Mouse (Mus musculus) hindbrain, embryonic 13.5 days (tissue): ENCODE results near the gene Trim66. TPM values are rescaled to one million over a fixed set of nuclear protein-coding genes. Genes with fewer than 3 reads are reported as not detected.

Experiments
- ATAC-seq: fragments of 200-750 bp; cut with Nextera tagmentation; 2 replicates; pipeline ENCODE4 v1.8.0; 2017; ENCODE audit warnings: moderate TSS enrichment; ENCODE audit not compliant: low FRiP score
- H3K27ac ChIP-seq: fragments of 300-500 bp; sonication (generic); 2 replicates; pipeline ENCODE4 v1.5.1; 2015; ENCODE audit warnings: inconsistent platforms, mild to moderate bottlenecking, moderate library complexity
- H3K27me3 ChIP-seq: fragments of 300-500 bp; sonication (generic); 2 replicates; pipeline ENCODE4 v1.6.1; 2015; ENCODE audit warnings: mild to moderate bottlenecking, inconsistent platforms
- H3K36me3 ChIP-seq: fragments of 300-500 bp; sonication (generic); 2 replicates; pipeline ENCODE4 v1.6.1; 2015; ENCODE audit warnings: mild to moderate bottlenecking, inconsistent platforms
- H3K4me1 ChIP-seq: fragments of 300-500 bp; sonication (generic); replicated peaks from 2 replicates; pipeline ENCODE4 v1.6.1; 2015; ENCODE audit warnings: inconsistent platforms
- H3K4me2 ChIP-seq: fragments of 300-500 bp; sonication (generic); 2 replicates; pipeline ENCODE4 v1.6.1; 2015; ENCODE audit warnings: inconsistent platforms, mild to moderate bottlenecking, moderate library complexity
- H3K4me3 ChIP-seq: fragments of 300-500 bp; sonication (generic); 2 replicates; pipeline ENCODE4 v1.5.1; 2015; ENCODE audit warnings: mild to moderate bottlenecking, inconsistent platforms
- H3K9ac ChIP-seq: fragments of 300-500 bp; sonication (generic); 2 replicates; pipeline ENCODE4 v1.6.1; 2015; ENCODE audit warnings: mild to moderate bottlenecking, inconsistent platforms
- H3K9me3 ChIP-seq: fragments of 300-500 bp; sonication (generic); 2 replicates; pipeline ENCODE4 v1.6.1; 2016; ENCODE audit warnings: inconsistent platforms
- WGBS: fragments of 180-500 bp; shearing (Covaris S2); methylation state at CpG from one replicate; pipeline ENCODE4 v1.1.7; 2015; 5-methylcytosine and 5-hydroxymethylcytosine counted together
- polyA plus RNA-seq: library from polyadenylated mRNA; unstranded; fragments of >200 nt; fragmentation: Nextera tagmentation; extraction: Ambion mirVana; gene quantifications from 2 replicates; pipeline ENCODE4 v1.2.1, GENCODE M21; 2015

Gene Trim66
- 0.22 and 0.34 TPM in 2 replicates for polyA plus RNA-seq

- no peak within 1 kb of the TSS for H3K27ac ChIP-seq
- peaks cover 8% of the 10 kb centered on the region for H3K4me1 ChIP-seq
- no peaks in the 10 kb centered on the region for H3K27me3 ChIP-seq
- no peak within 1 kb of the TSS for H3K9ac ChIP-seq
- H3K4me2 ChIP-seq: peak within 1 kb of the TSS; percentile 33
- no peaks in the 10 kb centered on the region for H3K9me3 ChIP-seq
- ATAC-seq: no peak
- H3K36me3 ChIP-seq: no peaks in the 10 kb centered on the region
- WGBS: 90% methylated on average over 4 of the region's 4 CpGs
- H3K4me3 ChIP-seq: no peak within 1 kb of the TSS
Measured at GRCm38 (mm10) chr7:109508034-109508433, at the start of gene Trim66. TSS of gene Trim66 (minus strand) at chr7:109508134.

DNA sequence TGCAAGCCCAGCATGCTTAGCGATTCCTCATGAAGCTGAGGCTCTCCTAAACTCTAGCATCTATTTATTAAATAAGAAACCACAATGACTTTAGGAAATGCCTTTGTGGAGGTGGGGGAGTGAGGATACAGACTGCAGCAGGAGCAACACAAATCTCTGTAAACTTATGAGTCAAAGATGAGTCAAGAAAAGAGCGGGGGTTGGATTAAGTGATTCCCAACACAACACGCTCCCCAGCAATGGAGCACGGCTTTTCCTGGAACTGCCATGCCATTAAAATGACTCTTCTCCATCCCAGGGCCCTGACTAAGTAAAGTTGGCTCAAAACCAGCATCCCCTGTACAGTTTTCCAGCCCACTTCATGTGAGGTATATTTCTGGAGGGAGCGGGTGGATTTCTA is 38.8 kb upstream of the Trim66 start:
- no peaks in the 10 kb centered on the region for H3K27me3 ChIP-seq
- WGBS: 97% methylated on average over 5 of the region's 5 CpGs
- H3K4me2 ChIP-seq: no peak overlapping the region
- H3K4me3 ChIP-seq: no peak overlapping the region
- no peak overlapping the region for H3K27ac ChIP-seq
- peaks cover 8% of the 10 kb centered on the region; the same call in 1 of the 2 replicates for H3K36me3 ChIP-seq
- H3K9me3 ChIP-seq: no peaks in the 10 kb centered on the region
- H3K4me1 ChIP-seq: peaks cover 7% of the 10 kb centered on the region; the same call in 1 of the 2 replicates
- H3K9ac ChIP-seq: no peak overlapping the region
- no peak for ATAC-seq

DNA sequence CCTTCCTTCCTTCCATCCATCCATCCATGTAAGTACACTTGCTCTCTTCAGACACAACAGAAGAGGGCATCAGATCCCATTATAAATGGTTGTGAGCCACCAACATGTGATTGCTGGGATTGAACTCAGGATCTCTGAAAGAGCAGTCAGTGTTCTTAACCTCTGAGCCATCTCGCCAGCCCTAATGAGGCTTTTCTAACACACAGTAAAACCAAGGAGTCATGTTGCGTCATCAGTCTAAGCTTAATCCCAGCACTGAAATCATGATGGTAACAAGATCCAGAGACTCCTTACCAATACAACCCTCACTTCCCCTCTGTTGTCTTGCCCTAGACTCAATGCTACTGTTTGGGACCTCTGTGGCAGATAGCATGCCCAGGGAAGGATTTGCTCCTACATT is 38.3 kb upstream of the Trim66 start:
- 95% methylated on average over 2 of the region's 2 CpGs for WGBS
- Histone ChIP-seq H3K27ac (no peak overlapping the region), H3K9ac (no peak overlapping the region), H3K4me2 (no peak overlapping the region), H3K36me3 (peaks cover 8% of the 10 kb centered on the region; the same call in 1 of the 2 replicates), H3K4me1 (peaks cover 7% of the 10 kb centered on the region; the same call in 1 of the 2 replicates), H3K27me3 (no peaks in the 10 kb centered on the region), H3K4me3 (no peak overlapping the region), H3K9me3 (no peaks in the 10 kb centered on the region)
- ATAC-seq: no peak

DNA sequence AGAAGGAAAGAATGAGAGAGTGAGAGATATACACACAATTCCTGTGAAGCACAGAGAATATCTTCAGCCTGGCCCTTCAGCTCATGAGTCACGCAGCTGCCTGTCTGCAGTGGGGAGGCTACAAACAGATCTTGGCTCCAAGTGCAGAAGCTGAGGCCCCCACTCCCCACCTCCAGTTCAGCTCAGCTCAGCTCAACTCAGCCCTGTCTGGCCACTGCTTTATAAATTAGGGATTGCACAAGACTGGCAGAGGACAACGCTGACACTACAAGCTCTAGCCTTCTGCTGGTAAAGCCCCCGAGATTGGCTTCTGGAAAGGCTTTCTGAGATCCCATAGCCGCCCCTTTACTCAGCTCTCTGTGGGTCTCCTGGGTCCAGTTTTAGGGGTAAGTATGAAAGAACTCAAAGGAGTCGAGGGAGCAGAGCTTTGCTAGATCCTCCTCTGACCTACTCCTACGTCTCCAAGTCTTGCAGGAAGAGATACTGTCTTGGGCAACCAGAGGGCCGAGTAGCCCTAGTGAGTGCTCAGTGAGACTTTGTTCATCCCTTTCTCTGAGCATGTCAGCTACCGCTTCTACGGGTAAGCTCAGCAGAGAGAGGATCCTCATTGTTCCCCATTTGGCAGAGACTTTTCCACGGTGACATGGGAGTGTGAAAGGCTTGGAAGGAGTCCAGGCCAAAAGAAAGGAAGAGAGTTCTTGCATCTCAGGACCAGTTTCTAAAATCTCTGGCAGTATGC is 37.5 kb upstream of the Trim66 start:
- H3K9ac ChIP-seq: 0 out of 2 replicates have a peak overlapping the region, but pooled peaks have one; percentile 10
- H3K36me3 ChIP-seq: peaks cover 8% of the 10 kb centered on the region; the same call in 1 of the 2 replicates
- H3K27ac ChIP-seq: peak overlapping the region; percentile 30; the same call in 1 of the 2 replicates
- no peaks in the 10 kb centered on the region for H3K27me3 ChIP-seq
- WGBS: 78% methylated on average over 10 of the region's 10 CpGs
- no peak overlapping the region for H3K4me3 ChIP-seq
- peaks cover 7% of the 10 kb centered on the region; the same call in 1 of the 2 replicates for H3K4me1 ChIP-seq
- ATAC-seq: no peak
- no peak overlapping the region for H3K4me2 ChIP-seq
- no peaks in the 10 kb centered on the region for H3K9me3 ChIP-seq

GRCm38 (mm10) chr7:109544792-109545191 is 36.9 kb upstream of the Trim66 start:
- ATAC-seq: no peak
- Histone ChIP-seq H3K27me3 (no peaks in the 10 kb centered on the region), H3K36me3 (peaks cover 8% of the 10 kb centered on the region), H3K9ac (no peak overlapping the region), H3K4me2 (no peak overlapping the region), H3K4me1 (peaks cover 7% of the 10 kb centered on the region; the same call in 1 of the 2 replicates), H3K4me3 (no peak overlapping the region), H3K27ac (peak overlapping the region; percentile 30; the same call in 1 of the 2 replicates), H3K9me3 (no peaks in the 10 kb centered on the region)
- WGBS: 84% methylated on average over 5 of the region's 5 CpGs

- Histone ChIP-seq H3K4me1 (peaks cover 8% of the 10 kb centered on the region), H3K36me3 (peaks cover 20% of the 10 kb centered on the region), H3K27me3 (no peaks in the 10 kb centered on the region), H3K9me3 (no peaks in the 10 kb centered on the region), H3K4me3 (no peak overlapping the region), H3K27ac (no peak overlapping the region), H3K4me2 (no peak overlapping the region), H3K9ac (no peak overlapping the region)
- no peak for ATAC-seq
- WGBS: 88% methylated on average over 3 of the region's 3 CpGs
Measured at GRCm38 (mm10) chr7:109542364-109542628, 34.4 kb upstream of the Trim66 start.

DNA sequence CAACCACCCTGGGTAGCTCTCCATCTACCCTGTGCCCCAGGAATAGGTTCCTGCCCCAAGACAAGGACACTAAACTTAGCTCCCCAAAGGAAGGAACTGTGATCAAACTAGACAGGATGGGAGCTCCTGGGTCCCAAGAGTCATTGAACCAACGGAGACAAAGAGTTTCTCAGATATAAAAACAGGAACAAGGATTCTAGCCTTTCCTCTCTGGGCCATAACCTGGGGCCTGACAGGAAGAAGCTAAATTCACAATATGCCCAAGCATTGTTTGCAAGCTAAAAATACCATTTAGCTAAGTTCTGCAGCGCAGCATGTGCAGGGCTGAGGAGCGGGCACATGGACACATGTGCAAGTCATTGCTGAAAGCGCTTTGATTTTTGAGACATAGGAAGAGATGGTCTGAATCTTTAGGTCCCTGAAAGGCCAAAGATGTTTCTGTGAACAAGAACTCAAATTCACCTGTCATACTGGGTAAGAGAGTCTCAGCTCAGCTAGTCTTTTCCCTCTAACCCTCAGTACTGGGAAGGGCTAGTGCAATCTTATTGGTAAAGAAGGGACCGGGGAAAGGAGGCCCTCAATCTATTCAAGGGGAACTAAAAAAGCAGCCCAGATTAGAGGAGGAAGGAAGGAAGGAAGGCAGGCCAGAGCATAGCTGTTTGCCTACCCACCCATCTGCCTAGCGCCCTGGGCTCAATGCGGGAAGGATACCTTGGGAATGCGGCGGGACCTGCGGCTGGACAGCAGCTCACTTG is 33.9 kb upstream of the Trim66 start:
- Histone ChIP-seq H3K4me2 (no peak overlapping the region), H3K27me3 (no peaks in the 10 kb centered on the region), H3K4me1 (peaks cover 12% of the 10 kb centered on the region), H3K36me3 (peaks cover 20% of the 10 kb centered on the region), H3K27ac (no peak overlapping the region), H3K9me3 (no peaks in the 10 kb centered on the region), H3K9ac (no peak overlapping the region), H3K4me3 (no peak overlapping the region)
- no peak for ATAC-seq
- WGBS: 92% methylated on average over 10 of the region's 10 CpGs

DNA sequence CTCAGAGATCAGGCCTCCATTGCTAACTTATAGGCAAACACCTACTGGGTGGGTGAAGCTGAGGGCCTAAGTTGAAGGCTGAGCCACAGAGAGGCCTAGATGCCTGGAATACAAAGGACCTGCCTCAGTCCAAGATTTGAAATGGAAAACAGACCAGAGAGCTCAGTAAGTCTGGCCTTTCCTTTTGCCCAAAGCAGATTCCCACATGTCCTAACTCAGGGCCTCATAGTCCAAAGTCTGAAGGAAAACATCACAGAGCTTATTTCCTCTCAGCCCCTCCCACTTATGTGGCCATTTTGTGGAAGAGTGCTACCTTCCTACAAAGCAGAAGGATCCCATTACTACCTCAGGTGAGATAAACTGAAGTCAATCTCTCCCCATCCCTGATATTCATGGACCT is 33.0 kb upstream of the Trim66 start:
- Histone ChIP-seq H3K27me3 (no peaks in the 10 kb centered on the region), H3K36me3 (peaks cover 20% of the 10 kb centered on the region), H3K9me3 (no peaks in the 10 kb centered on the region), H3K4me3 (no peak overlapping the region), H3K4me1 (peaks cover 20% of the 10 kb centered on the region), H3K27ac (no peak overlapping the region), H3K4me2 (no peak overlapping the region), H3K9ac (no peak overlapping the region)
- no peak for ATAC-seq

DNA sequence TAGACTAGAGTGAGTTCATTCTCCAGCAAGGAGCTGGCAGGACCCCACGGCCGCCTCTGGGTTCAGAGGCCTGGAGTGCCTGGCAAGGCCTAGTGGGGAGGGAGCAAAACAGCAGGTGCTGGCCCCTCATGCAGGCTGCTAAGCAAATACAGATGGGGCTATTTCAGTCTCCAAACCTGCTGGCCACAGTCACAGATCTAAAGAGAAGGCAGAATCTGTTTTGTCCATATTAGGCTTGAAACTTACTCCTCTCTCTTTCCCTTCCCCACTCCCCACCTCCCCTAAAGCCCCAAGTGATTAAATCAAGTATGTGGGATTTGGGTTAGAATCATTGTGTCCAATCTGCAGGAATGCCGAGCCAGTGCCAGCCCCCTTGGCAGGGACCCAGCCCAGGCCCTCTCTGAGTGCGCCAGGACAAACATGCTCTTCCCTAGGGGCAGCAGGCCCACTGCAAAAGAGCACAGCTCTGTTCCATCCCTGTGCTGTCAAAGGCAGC is 28.6 kb upstream of the Trim66 start:
- no peak overlapping the region for H3K4me2 ChIP-seq
- 0 out of 2 replicates have a peak overlapping the region, but pooled peaks have one; percentile 31 for H3K9ac ChIP-seq
- no peak overlapping the region for H3K4me3 ChIP-seq
- H3K27me3 ChIP-seq: no peaks in the 10 kb centered on the region
- WGBS: 42% methylated on average over 4 of the region's 4 CpGs
- no peaks in the 10 kb centered on the region for H3K9me3 ChIP-seq
- ATAC-seq: peak; percentile 86
- peaks cover 16% of the 10 kb centered on the region for H3K4me1 ChIP-seq
- peak overlapping the region; percentile 68 for H3K27ac ChIP-seq
- H3K36me3 ChIP-seq: peaks cover 22% of the 10 kb centered on the region

GRCm38 (mm10) chr7:109534921-109535320 is 27.0 kb upstream of the Trim66 start:
- Histone ChIP-seq H3K27me3 (no peaks in the 10 kb centered on the region), H3K4me3 (no peak overlapping the region), H3K9me3 (no peaks in the 10 kb centered on the region), H3K9ac (no peak overlapping the region), H3K36me3 (peaks cover 22% of the 10 kb centered on the region), H3K4me1 (peaks cover 16% of the 10 kb centered on the region), H3K27ac (no peak overlapping the region), H3K4me2 (no peak overlapping the region)
- ATAC-seq: no peak
- WGBS: 96% methylated on average over 3 of the region's 3 CpGs

- 89% methylated on average over 4 of the region's 4 CpGs for WGBS
- Histone ChIP-seq H3K27me3 (no peaks in the 10 kb centered on the region), H3K4me3 (no peak overlapping the region), H3K4me1 (peaks cover 16% of the 10 kb centered on the region), H3K9me3 (no peaks in the 10 kb centered on the region), H3K4me2 (no peak overlapping the region), H3K9ac (no peak overlapping the region), H3K27ac (no peak overlapping the region), H3K36me3 (peaks cover 15% of the 10 kb centered on the region)
- no peak for ATAC-seq
Measured at GRCm38 (mm10) chr7:109533888-109534287, 26.0 kb upstream of the Trim66 start.

- Histone ChIP-seq H3K27me3 (no peaks in the 10 kb centered on the region), H3K4me2 (no peak overlapping the region)
Measured at GRCm38 (mm10) chr7:109533129-109533528, 25.2 kb upstream of the Trim66 start.

More at GRCm38 (mm10) chr7:109533129-109533528, 25.2 kb upstream of the Trim66 start:
- peaks cover 16% of the 10 kb centered on the region for H3K4me1 ChIP-seq
- 93% methylated on average over 4 of the region's 4 CpGs for WGBS
- H3K4me3 ChIP-seq: no peak overlapping the region
- no peak for ATAC-seq
- no peak overlapping the region for H3K27ac ChIP-seq
- no peak overlapping the region for H3K9ac ChIP-seq
- no peaks in the 10 kb centered on the region for H3K9me3 ChIP-seq
- peaks cover 13% of the 10 kb centered on the region for H3K36me3 ChIP-seq
